Mouse (Mus musculus) heart, postnatal 0 days (tissue): Measurements from ENCODE around the gene Rasip1. TPM values are rescaled to one million over a fixed set of nuclear protein-coding genes. Genes with fewer than 3 reads are reported as not detected.
A peak's percentile ranks its signal among the peaks of the same experiment; 100 is the strongest.

ENCODE experiments used
- ATAC-seq: fragments of 200-750 bp; cut with Nextera tagmentation; 2 replicates; pipeline ENCODE4 v1.8.0; 2017; ENCODE audit warnings: low read depth, moderate number of reproducible peaks, moderate library complexity; ENCODE audit not compliant: insufficient read depth
- DNase-seq: peaks from one replicate; pipeline ENCODE4 v3.0.0-alpha.2; 2016; ENCODE audit warnings: low spot score
- H3K27ac ChIP-seq: fragments of 300-500 bp; sonication (generic); 2 replicates; pipeline ENCODE4 v1.5.1; 2014; ENCODE audit warnings: low read depth, mild to moderate bottlenecking
- H3K27me3 ChIP-seq: fragments of 300-500 bp; sonication (generic); 2 replicates; pipeline ENCODE4 v1.6.1; 2014; ENCODE audit warnings: low read length, mixed read lengths; ENCODE audit not compliant: control insufficient read depth, insufficient read depth
- H3K36me3 ChIP-seq: fragments of 300-500 bp; sonication (generic); replicated peaks from 2 replicates; pipeline ENCODE4 v1.6.1; 2014; ENCODE audit warnings: low read length, mixed read lengths; ENCODE audit not compliant: control insufficient read depth, insufficient read depth
- H3K4me1 ChIP-seq: fragments of 300-500 bp; sonication (generic); 2 replicates; pipeline ENCODE4 v1.6.1; 2014; ENCODE audit warnings: antibody characterized with exemption; ENCODE audit not compliant: control insufficient read depth, insufficient read depth
- H3K4me2 ChIP-seq: fragments of 300-500 bp; sonication (generic); 2 replicates; pipeline ENCODE4 v1.6.1; 2014; ENCODE audit warnings: low read depth, mild to moderate bottlenecking, low read length, moderate library complexity
- H3K4me3 ChIP-seq: fragments of 300-500 bp; sonication (generic); 2 replicates; pipeline ENCODE4 v1.5.1; 2014; ENCODE audit warnings: low read depth, low read length
- H3K9ac ChIP-seq: fragments of 300-500 bp; sonication (generic); replicated peaks from 2 replicates; pipeline ENCODE4 v1.6.1; 2014; ENCODE audit warnings: low read depth, low read length, mixed read lengths
- H3K9me3 ChIP-seq: fragments of 300-500 bp; sonication (generic); replicated peaks from 2 replicates; pipeline ENCODE4 v1.6.1; 2016; ENCODE audit warnings: low read length; ENCODE audit not compliant: control insufficient read depth
- CTCF ChIP-seq: IDR thresholded peaks from 2 replicates; pipeline ENCODE4 v1.5.1; 2016; ENCODE audit warnings: antibody characterized with exemption, control low read depth, low read depth
- EP300 ChIP-seq: IDR thresholded peaks from 2 replicates; pipeline ENCODE4 v1.6.1; 2016; ENCODE audit warnings: antibody characterized with exemption, low read depth
- WGBS: fragments of 180-500 bp; shearing (Covaris S2); extraction: QIAGEN DNeasy Blood & Tissue Kit; methylation state at CpG from one replicate; pipeline ENCODE4 v1.1.7; 2014; 5-methylcytosine and 5-hydroxymethylcytosine counted together
- polyA plus RNA-seq: library from polyadenylated mRNA; unstranded; fragments of >200 nt; fragmentation: Nextera tagmentation; extraction: Ambion mirVana; gene quantifications from 2 replicates; pipeline ENCODE4 v1.2.1, GENCODE M21; 2015
- total RNA-seq: library from RNA; depleted of rRNA; stranded (reverse); fragments of >200 nt; gene quantifications from 2 replicates; pipeline ENCODE4 v1.2.3, GENCODE M21; 2014; ENCODE audit warnings: low replicate concordance

The Rasip1 gene
- total and polyA plus RNA-seq, 2 experiments from 2014 or later = 13.7 to 77.6 TPM

- peaks cover 10% of the 10 kb centered on the region for H3K4me1 ChIP-seq
- H3K27ac ChIP-seq = peak overlapping the region; percentile 83
- 62% methylated on average over 11 of the region's 11 CpGs for WGBS
- H3K36me3 ChIP-seq = peaks cover 20% of the 10 kb centered on the region
- no peaks in the 10 kb centered on the region for H3K27me3 ChIP-seq
- H3K4me3 ChIP-seq = no peak overlapping the region
- TF ChIP-seq EP300 = no peak
- no peak for TF ChIP-seq CTCF
- ATAC-seq (peak; percentile 19), DNase-seq (peak; percentile 81)
- no peak overlapping the region for H3K9ac ChIP-seq
- no peaks in the 10 kb centered on the region for H3K9me3 ChIP-seq
- no peak overlapping the region for H3K4me2 ChIP-seq
These were observed 7.8 kb downstream of the Rasip1 start for GRCm38 (mm10) chr7:45634946-45635681.

DNA sequence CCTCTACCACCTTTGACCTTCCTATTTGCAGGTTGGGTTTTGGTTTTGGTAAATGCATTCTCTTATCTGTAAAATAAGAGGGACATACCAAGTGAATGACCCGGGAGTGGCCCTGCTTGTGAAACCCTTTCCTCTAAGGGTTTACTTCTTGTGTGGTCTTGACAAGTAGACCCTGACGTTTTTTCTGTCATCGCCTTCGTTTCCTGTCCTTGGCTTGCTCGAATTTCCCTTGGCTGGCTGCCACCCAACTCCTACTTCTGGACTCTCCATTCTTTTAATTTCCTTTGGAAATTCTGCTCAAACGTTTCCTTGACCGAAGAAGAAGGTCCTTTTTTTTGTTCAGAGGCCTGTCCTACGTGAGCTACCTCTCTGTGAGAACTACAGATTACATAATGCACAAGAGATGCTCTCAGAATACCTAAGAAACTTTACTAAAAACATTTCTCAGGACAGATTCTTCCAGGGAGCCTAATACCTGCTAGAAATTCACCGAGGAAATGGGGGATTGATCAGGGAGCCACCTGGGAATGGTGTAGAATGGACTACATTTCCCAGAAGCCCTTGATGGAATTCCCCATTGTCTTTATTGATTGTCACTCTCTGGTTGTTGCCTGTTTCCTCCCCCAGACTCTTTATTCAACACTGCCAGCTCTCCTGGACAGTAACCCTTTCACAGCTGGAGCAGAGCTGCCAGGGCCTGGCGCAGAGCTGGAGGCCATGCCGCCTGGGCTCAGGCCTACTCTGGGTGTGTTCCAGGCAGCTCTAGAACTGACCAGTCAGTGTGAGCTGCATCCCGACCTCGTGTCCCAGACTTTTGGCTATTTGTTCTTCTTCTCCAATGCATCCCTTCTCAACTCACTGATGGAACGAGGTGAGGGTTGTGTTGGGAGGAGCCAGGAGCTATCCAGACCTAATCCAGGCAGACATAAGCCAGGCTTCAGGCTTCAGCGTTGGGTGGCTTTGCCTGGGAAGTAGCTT, 8.7 kb downstream of the Rasip1 start:
- no peak for ATAC-seq
- Histone ChIP-seq H3K4me1 (peaks cover 18% of the 10 kb centered on the region), H3K9me3 (no peaks in the 10 kb centered on the region), H3K36me3 (peaks cover 18% of the 10 kb centered on the region), H3K4me2 (peak overlapping the region; percentile 8; the same call in 1 of the 2 replicates), H3K9ac (no peak overlapping the region), H3K4me3 (no peak overlapping the region), H3K27ac (peak overlapping the region; percentile 83), H3K27me3 (no peaks in the 10 kb centered on the region)
- 54% methylated on average over 15 of the region's 15 CpGs for WGBS
- TF ChIP-seq EP300 (peak; percentile 35; the same call in 1 of the 2 replicates), CTCF (no peak)
- peak; percentile 77 for DNase-seq

DNA sequence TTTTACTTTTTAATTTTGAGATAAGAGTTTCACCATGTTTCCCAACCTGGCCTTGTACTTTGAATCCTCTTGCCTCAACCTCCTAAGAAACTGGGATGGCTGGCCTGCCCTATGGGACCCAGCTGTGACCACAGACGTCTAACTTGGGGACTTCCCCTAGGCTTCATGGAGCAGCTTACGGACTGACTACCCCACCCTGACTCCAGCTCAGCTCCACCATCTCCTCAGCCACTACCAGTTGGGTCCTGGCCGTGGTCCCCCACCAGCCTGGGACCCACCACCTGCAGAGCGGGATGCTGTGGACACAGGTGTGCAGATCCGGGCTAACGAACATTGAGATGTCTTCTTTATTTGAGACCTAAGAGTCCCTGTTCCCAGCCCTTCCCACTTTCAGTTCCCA, 10.4 kb downstream of the Rasip1 start:
- WGBS = 93% methylated on average over 6 of the region's 6 CpGs
- Histone ChIP-seq H3K36me3 (peaks cover 18% of the 10 kb centered on the region), H3K4me1 (peaks cover 34% of the 10 kb centered on the region), H3K4me3 (no peak overlapping the region), H3K27me3 (no peaks in the 10 kb centered on the region), H3K9me3 (no peaks in the 10 kb centered on the region), H3K27ac (no peak overlapping the region), H3K9ac (no peak overlapping the region), H3K4me2 (no peak overlapping the region)
- ATAC-seq (no peak), DNase-seq (no peak)
- TF ChIP-seq EP300 (no peak), CTCF (no peak)

DNA sequence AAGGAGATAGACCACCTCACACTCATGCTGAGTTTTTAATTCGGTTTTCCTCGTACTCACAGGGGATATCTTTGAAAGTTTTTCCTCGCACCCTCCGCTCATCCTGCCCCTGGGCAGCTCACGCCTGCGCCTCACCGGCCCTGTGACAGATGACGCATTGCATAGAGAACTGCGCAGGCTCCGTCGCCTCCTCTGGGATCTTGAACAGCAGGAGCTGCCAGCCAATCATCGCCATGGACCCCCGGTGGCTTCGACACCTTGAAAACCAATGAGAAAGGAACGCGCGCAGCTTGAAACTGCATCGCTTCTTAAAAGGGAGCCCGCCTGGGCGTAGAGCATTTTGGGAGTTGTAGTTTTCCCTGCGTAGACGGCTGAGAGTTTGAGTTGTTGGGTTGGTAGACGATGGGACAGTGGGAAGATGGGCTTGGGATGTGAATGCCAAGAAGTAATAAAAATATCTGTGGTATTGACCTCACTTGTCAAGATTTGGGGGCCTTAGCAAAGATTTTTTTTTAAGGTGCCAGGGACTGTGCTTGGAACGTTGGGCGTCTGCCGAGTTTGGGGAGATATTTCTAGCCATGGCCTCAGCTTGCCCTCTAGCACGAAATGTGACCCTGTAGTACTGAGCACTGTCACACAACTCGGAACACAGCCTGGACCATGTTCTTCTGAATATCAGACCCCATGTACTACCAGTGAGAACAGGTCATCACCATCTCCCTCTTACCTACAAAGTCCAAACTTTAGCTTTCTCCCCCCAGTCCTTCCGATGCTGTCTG, 11.5 kb downstream of the Rasip1 start:
- peaks cover 18% of the 10 kb centered on the region for H3K36me3 ChIP-seq
- DNase-seq (peak; percentile 97), ATAC-seq (peak; percentile 80)
- H3K4me2 ChIP-seq = peak overlapping the region; percentile 4; the same call in 1 of the 2 replicates
- peaks cover 40% of the 10 kb centered on the region for H3K4me1 ChIP-seq
- TF ChIP-seq CTCF (no peak), EP300 (no peak)
- H3K27me3 ChIP-seq = no peaks in the 10 kb centered on the region
- 38% methylated on average over 29 of the region's 29 CpGs for whole genome bisulfite sequencing
- H3K4me3 ChIP-seq = no peak overlapping the region; the same call in 1 of the 2 replicates
- H3K9ac ChIP-seq = no peak overlapping the region
- no peak overlapping the region for H3K27ac ChIP-seq
- no peaks in the 10 kb centered on the region for H3K9me3 ChIP-seq

- Histone ChIP-seq H3K9me3 (no peaks in the 10 kb centered on the region), H3K27me3 (no peaks in the 10 kb centered on the region), H3K4me3 (no peak within 1 kb of the TSS), H3K4me2 (no peak within 1 kb of the TSS), H3K4me1 (peaks cover 40% of the 10 kb centered on the region), H3K27ac (peak within 1 kb of the TSS; percentile 76), H3K9ac (no peak within 1 kb of the TSS), H3K36me3 (peaks cover 17% of the 10 kb centered on the region)
- DNase-seq (no peak), ATAC-seq (no peak)
- no peak for TF ChIP-seq CTCF
- no peak for TF ChIP-seq EP300
- 41% methylated on average over 17 of the region's 19 CpGs for WGBS
These were observed 12.3 kb downstream of the Rasip1 start, which contains the start of gene Mamstr for GRCm38 (mm10) chr7:45639561-45640027. Mamstr (plus strand) TSS chr7:45639977.
